Mouse (Mus musculus): ENCODE data around the gene Fa2h. TPM values are rescaled to one million over a fixed set of nuclear protein-coding genes. Genes with fewer than 3 reads are reported as not detected.
A peak's percentile ranks its signal among the peaks of the same experiment; 100 is the strongest.

Fa2h gene
- total and polyA plus RNA-seq, 2 experiments from 2014 or later, result 0.79 to 1.8 TPM

DNA sequence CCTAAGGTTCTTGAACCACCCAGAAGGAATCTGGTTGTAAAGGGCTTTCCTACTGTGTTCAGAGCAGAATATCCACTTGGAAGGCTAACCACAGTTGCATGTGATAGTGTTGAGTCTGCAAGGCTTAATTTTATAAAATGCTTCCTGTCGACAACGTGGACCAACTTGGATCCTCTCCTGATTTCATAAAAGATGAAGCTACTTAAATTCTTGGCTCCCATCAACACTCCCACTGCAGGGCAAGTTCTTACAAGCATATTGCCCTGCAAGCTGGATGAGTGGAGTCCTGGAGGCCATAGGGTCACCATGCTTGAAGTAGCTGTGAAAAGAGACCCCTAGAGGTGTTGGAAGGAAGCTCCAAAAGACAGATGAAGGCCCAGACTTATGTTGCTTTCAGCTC is 29.0 kb upstream of the Fa2h start:
- 86% methylated on average over 2 of the region's 2 CpGs for WGBS
- Histone ChIP-seq H3K9me3 (ENCODE audit: low read length) (no peaks in the 10 kb centered on the region), H3K27me3 (ENCODE audit: insufficient read depth, low read length) (no peaks in the 10 kb centered on the region), H3K27ac (ENCODE audit: low read depth, low read length) (no peak overlapping the region), H3K4me3 (ENCODE audit: low read depth, low read length) (no peak overlapping the region), H3K4me2 (ENCODE audit: low read depth, low read length, poor library complexity, severe bottlenecking) (no peak overlapping the region), H3K4me1 (ENCODE audit: insufficient read depth, low read length) (no peaks in the 10 kb centered on the region), H3K36me3 (ENCODE audit: insufficient read depth, low read length) (no peaks in the 10 kb centered on the region), H3K9ac (replicated peaks; ENCODE audit: low read length, poor library complexity, severe bottlenecking) (no peak overlapping the region)
- DNase-seq (ENCODE audit: low spot score), result no peak
- ATAC-seq (ENCODE audit: low FRiP score), result no peak
- no peak for TF ChIP-seq CTCF (IDR thresholded peaks at IDR 0.05)

- 77% methylated on average over 3 of the region's 3 CpGs for WGBS
- no peaks in the 10 kb centered on the region for H3K4me1 ChIP-seq (ENCODE audit: insufficient read depth, low read length)
These were observed 25.5 kb upstream of the Fa2h start for GRCm38 (mm10) chr8:111419171-111419570.

GRCm38 (mm10) chr8:111418601-111419000 is 25.0 kb upstream of the Fa2h start:
- Histone ChIP-seq H3K9me3 (ENCODE audit: low read length) (no peaks in the 10 kb centered on the region), H3K4me3 (ENCODE audit: low read depth, low read length) (no peak overlapping the region), H3K4me1 (ENCODE audit: insufficient read depth, low read length) (no peaks in the 10 kb centered on the region), H3K27me3 (ENCODE audit: insufficient read depth, low read length) (no peaks in the 10 kb centered on the region), H3K27ac (ENCODE audit: low read depth, low read length) (no peak overlapping the region), H3K36me3 (ENCODE audit: insufficient read depth, low read length) (no peaks in the 10 kb centered on the region), H3K4me2 (ENCODE audit: low read depth, low read length, poor library complexity, severe bottlenecking) (no peak overlapping the region), H3K9ac (replicated peaks; ENCODE audit: low read length, poor library complexity, severe bottlenecking) (no peak overlapping the region)
- peak; percentile 33 for DNase-seq (ENCODE audit: low spot score)
- WGBS, result 31% methylated on average over 9 of the region's 9 CpGs
- TF ChIP-seq CTCF (IDR thresholded peaks at IDR 0.05), result peak; percentile 75
- ATAC-seq (ENCODE audit: low FRiP score), result no peak

More at GRCm38 (mm10) chr8:111419171-111419570, 25.5 kb upstream of the Fa2h start:
- H3K4me3 ChIP-seq (ENCODE audit: low read depth, low read length), result no peak overlapping the region
- ATAC-seq (ENCODE audit: low FRiP score) (no peak), DNase-seq (ENCODE audit: low spot score) (no peak)
- H3K9ac ChIP-seq (replicated peaks; ENCODE audit: low read length, poor library complexity, severe bottlenecking), result no peak overlapping the region
- no peaks in the 10 kb centered on the region for H3K9me3 ChIP-seq (ENCODE audit: low read length)
- no peak overlapping the region for H3K4me2 ChIP-seq (ENCODE audit: low read depth, low read length, poor library complexity, severe bottlenecking)
- no peaks in the 10 kb centered on the region for H3K27me3 ChIP-seq (ENCODE audit: insufficient read depth, low read length)
- no peak overlapping the region for H3K27ac ChIP-seq (ENCODE audit: low read depth, low read length)
- TF ChIP-seq CTCF (IDR thresholded peaks at IDR 0.05), result no peak
- H3K36me3 ChIP-seq (ENCODE audit: insufficient read depth, low read length), result no peaks in the 10 kb centered on the region

- Histone ChIP-seq H3K9ac (replicated peaks; ENCODE audit: low read length, poor library complexity, severe bottlenecking) (no peak overlapping the region), H3K36me3 (ENCODE audit: insufficient read depth, low read length) (no peaks in the 10 kb centered on the region), H3K27ac (ENCODE audit: low read depth, low read length) (no peak overlapping the region), H3K9me3 (ENCODE audit: low read length) (no peaks in the 10 kb centered on the region), H3K4me3 (ENCODE audit: low read depth, low read length) (no peak overlapping the region), H3K4me1 (ENCODE audit: insufficient read depth, low read length) (no peaks in the 10 kb centered on the region), H3K27me3 (ENCODE audit: insufficient read depth, low read length) (no peaks in the 10 kb centered on the region), H3K4me2 (ENCODE audit: low read depth, low read length, poor library complexity, severe bottlenecking) (no peak overlapping the region)
- ATAC-seq (ENCODE audit: low FRiP score) (no peak), DNase-seq (ENCODE audit: low spot score) (no peak)
- WGBS, result 88% methylated on average over 10 of the region's 10 CpGs
- no peak for TF ChIP-seq CTCF (IDR thresholded peaks at IDR 0.05)
These were observed 23.6 kb upstream of the Fa2h start for GRCm38 (mm10) chr8:111417222-111417621.

GRCm38 (mm10) chr8:111403391-111403790 is 9.8 kb upstream of the Fa2h start:
- Histone ChIP-seq H3K27me3 (ENCODE audit: insufficient read depth, low read length) (no peaks in the 10 kb centered on the region), H3K36me3 (ENCODE audit: insufficient read depth, low read length) (no peaks in the 10 kb centered on the region), H3K9me3 (ENCODE audit: low read length) (no peaks in the 10 kb centered on the region), H3K27ac (ENCODE audit: low read depth, low read length) (no peak overlapping the region), H3K9ac (replicated peaks; ENCODE audit: low read length, poor library complexity, severe bottlenecking) (no peak overlapping the region), H3K4me2 (ENCODE audit: low read depth, low read length, poor library complexity, severe bottlenecking) (no peak overlapping the region), H3K4me3 (ENCODE audit: low read depth, low read length) (no peak overlapping the region), H3K4me1 (ENCODE audit: insufficient read depth, low read length) (no peaks in the 10 kb centered on the region)
- WGBS, result 51% methylated on average over 4 of the region's 4 CpGs
- ATAC-seq (ENCODE audit: low FRiP score) (no peak), DNase-seq (ENCODE audit: low spot score) (no peak)
- no peak for TF ChIP-seq CTCF (IDR thresholded peaks at IDR 0.05)

GRCm38 (mm10) chr8:111391268-111391667 is 2.4 kb downstream of the Fa2h start:
- 35% methylated on average over 3 of the region's 3 CpGs for WGBS
- no peak for ATAC-seq (ENCODE audit: low FRiP score)
- H3K27me3 ChIP-seq (ENCODE audit: insufficient read depth, low read length), result peaks cover 14% of the 10 kb centered on the region
- H3K4me1 ChIP-seq (ENCODE audit: insufficient read depth, low read length), result no peaks in the 10 kb centered on the region
- DNase-seq (ENCODE audit: low spot score), result no peak
- no peaks in the 10 kb centered on the region for H3K9me3 ChIP-seq (ENCODE audit: low read length)
- H3K36me3 ChIP-seq (ENCODE audit: insufficient read depth, low read length), result no peaks in the 10 kb centered on the region
- TF ChIP-seq CTCF (IDR thresholded peaks at IDR 0.05), result no peak
- H3K4me3 ChIP-seq (ENCODE audit: low read depth, low read length), result no peak overlapping the region
- H3K27ac ChIP-seq (ENCODE audit: low read depth, low read length), result no peak overlapping the region
- H3K9ac ChIP-seq (replicated peaks; ENCODE audit: low read length, poor library complexity, severe bottlenecking), result no peak overlapping the region
- no peak overlapping the region for H3K4me2 ChIP-seq (ENCODE audit: low read depth, low read length, poor library complexity, severe bottlenecking)
